Mouse (Mus musculus) lung, adult 2 months (tissue): ENCODE data around the gene Sergef.

Experiments
- CTCF ChIP-seq: fragments of 200-500 bp; IDR thresholded peaks from 2 replicates; pipeline ENCODE4 v1.5.1; 2011; ENCODE audit warnings: mild to moderate bottlenecking, low read length, control low read depth; ENCODE audit not compliant: insufficient read depth
- POLR2A ChIP-seq: fragments of 200-500 bp; IDR thresholded peaks from 2 replicates; pipeline ENCODE4 v1.6.1; 2011; ENCODE audit warnings: low read depth, mild to moderate bottlenecking, control low read depth, low read length, borderline replicate concordance; ENCODE audit errors: extremely low read depth

DNA sequence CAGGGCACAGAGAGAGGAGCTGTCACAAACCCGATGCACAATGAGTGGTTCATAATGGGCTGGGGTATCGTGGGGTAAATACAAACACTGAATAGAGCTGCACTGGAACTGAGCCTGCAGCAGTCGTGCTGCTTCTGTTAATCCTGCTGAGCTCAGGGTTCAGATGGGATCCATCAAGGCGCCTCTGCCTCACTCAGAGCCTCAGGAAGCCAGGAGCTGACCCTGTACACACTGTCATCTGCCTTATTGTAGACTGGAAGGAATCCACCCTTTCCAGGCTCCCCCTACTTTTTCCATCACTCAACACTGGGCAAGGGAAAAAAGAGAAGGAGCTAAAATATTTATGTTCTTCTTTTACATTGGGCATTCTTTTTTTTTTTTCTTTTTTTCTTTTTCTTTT, 152.3 kb downstream of the Sergef start:
- no peak for TF ChIP-seq CTCF
- no peak for TF ChIP-seq POLR2A
